Mouse (Mus musculus) liver, embryonic 18 days (tissue): ENCODE data around the gene Urb1. TPM values are rescaled to one million over a fixed set of nuclear protein-coding genes. Genes with fewer than 3 reads are reported as not detected.

Experiments
- polyA plus RNA-seq: library from polyadenylated mRNA; depleted of rRNA; stranded (reverse); fragments of >200 nt; gene quantifications from 2 replicates; pipeline ENCODE4 v1.2.3, GENCODE M21; 2012; rRNA removed

Urb1 gene
- 1.4 and 1.7 TPM in 2 replicates for polyA plus RNA-seq

DNA sequence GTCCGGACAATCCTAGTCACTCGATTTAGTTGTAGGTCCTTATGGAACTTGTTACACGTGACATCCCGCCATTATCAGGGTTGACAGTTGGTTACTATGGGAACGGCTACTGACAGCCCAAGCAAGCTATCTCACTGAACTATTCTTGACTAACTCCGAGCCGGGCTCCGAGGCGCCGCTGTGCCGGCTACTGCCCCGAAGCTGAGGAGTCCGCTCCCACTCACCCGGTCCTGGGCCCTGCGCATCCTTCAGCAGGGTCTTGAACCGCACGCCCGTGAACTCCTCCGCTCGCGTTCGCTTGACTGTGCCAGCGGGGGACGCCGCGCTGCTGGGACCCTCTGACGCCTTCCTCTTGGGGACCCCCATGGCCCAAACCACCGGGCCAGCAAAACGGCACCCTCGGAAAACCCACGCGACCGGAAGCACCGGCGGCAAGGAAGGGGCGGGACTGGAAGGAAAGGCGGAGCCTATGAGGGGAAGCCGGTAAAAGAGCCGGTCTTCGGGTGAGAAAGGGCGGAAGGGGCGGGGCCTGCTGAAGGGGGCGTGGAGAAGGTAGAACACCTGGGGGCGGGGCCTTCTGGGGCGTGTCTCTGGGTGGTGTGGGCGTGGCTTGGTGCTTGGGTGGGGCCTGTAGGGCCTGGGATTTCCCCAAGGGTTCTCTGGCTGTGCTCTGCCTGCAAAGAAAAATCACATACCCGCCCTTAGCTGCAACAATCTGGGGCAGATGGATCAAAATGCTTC, at the start of gene Urb1:
Gene Urb1 (minus strand): TSS at position 439 of the 741 bp plus-strand sequence.

GRCm38 (mm10) chr16:90826457-90826856, 16.2 kb upstream of the Urb1 start, which contains the start of gene Eva1c:
Gene Eva1c (plus strand): TSS chr16:90826719.

DNA sequence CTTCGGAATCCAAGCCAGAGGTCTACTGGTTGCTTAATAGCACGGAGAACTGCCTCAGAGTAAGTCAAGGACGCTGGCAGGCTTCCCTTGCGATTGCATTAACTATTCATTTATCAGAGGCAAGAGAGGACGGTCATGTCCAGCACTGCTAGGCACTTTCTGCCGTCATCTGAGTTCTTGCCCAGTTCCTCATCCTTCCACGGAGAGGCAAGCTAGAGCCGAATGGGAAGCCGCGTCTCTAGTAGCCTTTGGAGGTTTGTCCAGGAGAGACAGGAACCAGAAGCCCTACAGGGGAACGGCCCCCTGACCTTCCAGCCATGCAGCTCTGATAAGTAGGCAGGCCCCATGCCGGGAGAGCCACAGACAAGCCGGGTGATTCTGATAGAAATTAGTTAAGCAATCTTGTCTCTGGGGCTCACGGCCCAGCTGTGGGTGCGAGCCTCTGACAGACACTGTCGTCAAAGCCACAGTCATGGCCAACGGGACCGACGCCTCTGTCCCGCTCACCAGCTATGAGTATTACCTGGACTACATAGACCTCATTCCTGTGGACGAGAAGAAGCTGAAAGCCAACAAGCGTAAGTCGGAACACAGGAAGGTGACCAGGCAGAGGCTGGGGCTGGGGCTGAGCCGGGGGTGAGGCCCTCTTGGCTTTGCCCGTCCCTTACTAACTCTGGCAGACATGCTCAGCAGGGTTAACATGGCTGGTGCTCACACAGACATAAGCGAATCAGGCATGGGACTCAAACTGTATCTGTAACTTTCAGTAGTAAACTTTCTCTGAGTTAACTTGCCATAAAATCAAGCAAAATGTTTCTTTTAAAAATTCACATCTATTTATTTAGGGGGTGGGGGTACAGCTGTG, 71.9 kb downstream of the Urb1 start, which contains the start of gene Mrap:
Gene Mrap (plus strand): TSS at position 116 of the 865 bp plus-strand sequence.

GRCm38 (mm10) chr16:90727233-90728115, 82.7 kb downstream of the Urb1 start, which contains the start of gene Mis18a:
Gene Mis18a (minus strand): TSS chr16:90727404.

Other genes starting within 250 kb of the Urb1 start
- 17.6 and 18.0 TPM in 2 replicates for gene Mis18a, start 83.0 kb downstream of the Urb1 start, polyA plus RNA-seq
- 14.2 and 23.3 TPM in 2 replicates for gene Mrap, start 72.2 kb downstream of the Urb1 start, polyA plus RNA-seq
- gene Eva1c, start 16.3 kb upstream of the Urb1 start, polyA plus RNA-seq = 0.29 and 0.64 TPM in 2 replicates
- gene Cfap298, start 124.7 kb upstream of the Urb1 start, polyA plus RNA-seq = 7.5 and 7.8 TPM in 2 replicates
- 8.5 and 11.0 TPM in 2 replicates for gene Synj1, start 200.9 kb upstream of the Urb1 start, polyA plus RNA-seq
- gene Paxbp1, start 234.1 kb upstream of the Urb1 start, polyA plus RNA-seq = 29.6 and 35.4 TPM in 2 replicates